Mouse (Mus musculus): ENCODE measurements around the gene Ndufv1. TPM values are rescaled to one million over a fixed set of nuclear protein-coding genes. Genes with fewer than 3 reads are reported as not detected.
"Not testable (repeated sequence)": the region's sequence is repeated elsewhere in the genome, so short reads cannot be mapped to it uniquely, and the experiment has no call there.

Gene Ndufv1
- 174 and 198 TPM in 2 replicates for polyA plus RNA-seq (2014; fragmentation: Nextera tagmentation; extraction: Ambion mirVana)

DNA sequence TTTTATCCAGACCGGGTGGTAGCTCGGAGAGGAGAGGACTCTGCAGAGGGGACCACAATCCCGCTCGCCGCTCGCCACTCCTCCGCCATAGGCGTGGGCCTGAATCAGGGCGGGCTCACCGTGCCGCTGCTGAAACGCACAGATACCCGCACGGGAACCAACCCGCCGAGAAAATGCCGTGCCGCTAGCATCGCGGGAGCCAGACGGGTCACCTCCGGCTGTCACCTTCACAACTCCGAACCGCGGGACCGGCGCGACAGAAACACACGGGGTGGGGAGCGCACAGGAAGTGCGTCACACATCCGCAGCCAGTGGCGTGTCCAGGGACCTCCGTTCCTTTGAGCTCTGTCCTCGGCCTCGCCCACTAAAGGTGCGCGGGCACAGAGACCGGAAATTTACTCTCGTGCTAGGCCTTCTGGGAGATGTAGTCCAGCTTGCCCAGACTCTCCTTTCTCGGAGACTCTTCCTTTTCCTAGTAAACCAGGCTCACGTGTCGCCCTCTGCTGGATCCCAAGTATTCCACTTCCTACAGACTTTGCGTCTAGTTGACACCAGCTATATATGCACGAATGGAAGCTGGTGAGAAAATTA is at the start of gene Ndufv1:
Ndufv1 (minus strand) TSS at position 375 of the 591 bp plus-strand sequence.
- H3K4me2 ChIP-seq (ENCODE audit: low read depth, low read length, severe bottlenecking) = peak within 1 kb of the TSS; percentile 65
- H3K36me3 ChIP-seq (ENCODE audit: control insufficient read depth, insufficient read depth, low read length) = no peaks in the 10 kb centered on the region; the same call in 1 of the 2 replicates
- H3K27ac ChIP-seq (ENCODE audit: low read depth, low read length) = no peak within 1 kb of the TSS
- ATAC-seq (replicated peaks; ENCODE audit: low FRiP score) (peak; percentile 99), DNase-seq (ENCODE audit: low spot score) (peak; percentile 98)
- no peaks in the 10 kb centered on the region for H3K27me3 ChIP-seq (ENCODE audit: control insufficient read depth, insufficient read depth, low read length)
- H3K4me1 ChIP-seq (replicated peaks; ENCODE audit: control insufficient read depth, insufficient read depth, low read length) = peaks cover 5% of the 10 kb centered on the region; the same call in 1 of the 2 replicates
- peak within 1 kb of the TSS; percentile 64 for H3K9ac ChIP-seq (ENCODE audit: low read length)
- WGBS = under 1% methylated on average over 45 of the region's 45 CpGs
- peak within 1 kb of the TSS; percentile 76 for H3K4me3 ChIP-seq (ENCODE audit: low read depth, low read length)
- H3K9me3 ChIP-seq (ENCODE audit: control insufficient read depth, low read length) = no peaks in the 10 kb centered on the region

DNA sequence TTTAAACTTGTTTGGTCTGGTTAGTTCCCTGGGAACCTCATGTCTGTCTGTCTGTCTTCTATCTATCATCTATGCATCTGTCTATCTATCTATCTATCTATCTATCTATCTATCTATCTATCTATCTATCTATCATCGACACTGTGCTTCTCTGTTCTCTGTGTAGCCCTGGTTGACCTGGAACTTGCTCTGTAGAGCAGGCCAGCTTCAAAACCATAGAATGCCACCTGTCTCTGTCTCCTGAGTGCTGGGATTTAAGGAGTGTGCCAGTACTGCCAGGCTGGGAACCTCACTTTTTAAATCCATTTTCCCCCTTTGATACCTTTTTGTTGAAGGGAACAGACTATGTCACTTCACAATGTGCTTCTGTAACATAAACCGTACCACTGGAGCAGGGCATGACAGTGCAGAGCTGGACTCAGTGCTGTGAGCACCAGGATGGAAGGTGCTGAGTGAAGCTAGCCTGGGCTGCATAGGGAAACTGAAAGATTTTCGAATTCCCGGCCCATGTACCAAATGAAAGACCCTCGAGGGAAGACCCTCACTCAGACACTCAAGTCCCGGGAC is 48.4 kb upstream of the Ndufv1 start:
- no peak overlapping the region for H3K4me2 ChIP-seq (ENCODE audit: low read depth, low read length, severe bottlenecking)
- H3K9me3 ChIP-seq (ENCODE audit: control insufficient read depth, low read length) = no peaks in the 10 kb centered on the region
- no peaks in the 10 kb centered on the region for H3K36me3 ChIP-seq (ENCODE audit: control insufficient read depth, insufficient read depth, low read length)
- no peak overlapping the region for H3K27ac ChIP-seq (ENCODE audit: low read depth, low read length)
- ATAC-seq (replicated peaks; ENCODE audit: low FRiP score) (no peak), DNase-seq (ENCODE audit: low spot score) (no peak)
- no peak overlapping the region for H3K4me3 ChIP-seq (ENCODE audit: low read depth, low read length)
- no peaks in the 10 kb centered on the region for H3K4me1 ChIP-seq (replicated peaks; ENCODE audit: control insufficient read depth, insufficient read depth, low read length)
- no peaks in the 10 kb centered on the region for H3K27me3 ChIP-seq (ENCODE audit: control insufficient read depth, insufficient read depth, low read length)
- H3K9ac ChIP-seq (ENCODE audit: low read length) = no peak overlapping the region
- WGBS = 97% methylated on average over 6 of the region's 6 CpGs

DNA sequence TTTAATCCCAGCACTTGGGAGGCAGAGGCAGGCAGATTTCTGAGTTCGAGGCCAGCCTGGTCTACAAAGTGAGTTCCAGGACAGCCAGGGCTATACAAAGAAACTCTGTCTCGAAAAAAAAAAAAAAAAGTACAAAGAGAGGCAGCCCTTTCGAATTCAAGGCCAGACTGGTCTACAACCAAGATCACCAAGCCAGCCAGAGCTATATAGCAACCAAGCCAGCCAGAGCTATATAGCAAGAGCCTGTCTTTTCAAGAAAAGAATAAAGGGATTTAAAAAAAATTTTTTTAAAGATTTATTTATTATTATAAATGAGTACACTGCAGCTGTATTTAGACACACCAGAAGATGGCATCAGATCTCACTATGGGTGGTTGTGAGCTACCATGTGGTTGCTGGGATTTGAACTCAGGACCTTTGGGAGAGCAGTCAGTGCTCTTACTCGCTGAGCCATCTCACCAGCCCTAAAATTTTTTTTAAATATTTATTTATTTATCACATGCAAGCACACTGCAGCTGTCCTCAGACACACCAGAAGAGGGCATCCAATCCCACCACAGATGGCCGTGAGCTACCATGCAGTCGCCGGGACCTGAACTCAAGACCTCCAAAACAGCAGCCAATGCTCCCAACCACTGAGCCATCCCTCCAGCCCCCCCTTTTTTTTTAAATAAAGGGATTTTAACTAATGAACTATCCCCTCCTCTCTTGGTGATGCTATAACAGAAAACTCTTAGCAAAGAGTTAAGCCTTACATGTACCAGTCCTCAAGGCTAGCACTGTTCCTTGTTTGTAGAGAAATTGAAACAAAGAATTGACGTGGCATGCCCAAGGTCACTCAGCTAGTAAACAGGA is 47.7 kb upstream of the Ndufv1 start:
- not testable (repeated sequence) for DNase-seq (ENCODE audit: low spot score); H3K9ac ChIP-seq (ENCODE audit: low read length); H3K27me3 ChIP-seq (ENCODE audit: control insufficient read depth, insufficient read depth, low read length); H3K4me1 ChIP-seq (replicated peaks; ENCODE audit: control insufficient read depth, insufficient read depth, low read length); H3K4me2 ChIP-seq (ENCODE audit: low read depth, low read length, severe bottlenecking); H3K27ac ChIP-seq (ENCODE audit: low read depth, low read length); ATAC-seq (replicated peaks; ENCODE audit: low FRiP score); H3K4me3 ChIP-seq (ENCODE audit: low read depth, low read length); H3K36me3 ChIP-seq (ENCODE audit: control insufficient read depth, insufficient read depth, low read length); H3K9me3 ChIP-seq (ENCODE audit: control insufficient read depth, low read length)
- 93% methylated on average over 8 of the region's 8 CpGs for WGBS

DNA sequence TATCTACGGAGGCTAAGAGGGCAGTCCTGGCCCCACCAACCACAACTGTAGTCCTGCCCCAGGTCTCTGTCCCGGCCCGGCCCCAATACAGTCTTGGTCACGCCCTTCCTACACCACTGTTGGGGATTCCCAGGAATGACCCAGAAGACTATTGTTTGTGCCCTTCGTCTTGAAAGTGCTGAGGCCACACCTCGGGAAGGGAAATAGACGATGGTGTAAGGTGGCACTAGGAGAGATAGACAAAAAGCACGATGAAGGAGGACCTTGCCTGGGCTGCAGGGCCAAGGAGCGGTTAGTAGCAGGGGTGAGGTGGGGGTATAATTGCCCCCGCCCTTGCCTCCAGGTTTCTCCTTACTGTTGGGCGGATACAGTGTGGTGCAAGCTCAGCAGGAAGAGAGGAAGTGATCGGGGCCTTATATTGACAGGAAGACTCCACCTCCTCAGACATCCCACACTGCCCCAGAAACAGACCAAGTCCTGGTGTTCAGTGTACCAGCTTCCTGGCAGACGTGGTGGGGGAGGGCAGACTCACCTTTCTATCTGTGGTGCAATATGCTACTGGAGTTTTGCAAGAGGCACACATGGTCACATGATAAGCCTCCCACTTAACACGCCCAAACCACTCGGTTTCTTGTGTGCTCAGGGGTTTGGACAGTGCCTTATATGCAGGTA is 46.6 kb upstream of the Ndufv1 start, which contains the start of gene Gstp3:
Gstp3 (minus strand) TSS at position 501 of the 672 bp plus-strand sequence.
- Histone ChIP-seq H3K4me3 (ENCODE audit: low read depth, low read length) (no peak within 1 kb of the TSS), H3K9me3 (ENCODE audit: control insufficient read depth, low read length) (no peaks in the 10 kb centered on the region), H3K4me2 (ENCODE audit: low read depth, low read length, severe bottlenecking) (no peak within 1 kb of the TSS), H3K27ac (ENCODE audit: low read depth, low read length) (no peak within 1 kb of the TSS), H3K9ac (ENCODE audit: low read length) (no peak within 1 kb of the TSS), H3K27me3 (ENCODE audit: control insufficient read depth, insufficient read depth, low read length) (no peaks in the 10 kb centered on the region), H3K36me3 (ENCODE audit: control insufficient read depth, insufficient read depth, low read length) (no peaks in the 10 kb centered on the region), H3K4me1 (replicated peaks; ENCODE audit: control insufficient read depth, insufficient read depth, low read length) (no peaks in the 10 kb centered on the region)
- DNase-seq (ENCODE audit: low spot score) (no peak), ATAC-seq (replicated peaks; ENCODE audit: low FRiP score) (no peak)
- 88% methylated on average over 15 of the region's 15 CpGs for WGBS

DNA sequence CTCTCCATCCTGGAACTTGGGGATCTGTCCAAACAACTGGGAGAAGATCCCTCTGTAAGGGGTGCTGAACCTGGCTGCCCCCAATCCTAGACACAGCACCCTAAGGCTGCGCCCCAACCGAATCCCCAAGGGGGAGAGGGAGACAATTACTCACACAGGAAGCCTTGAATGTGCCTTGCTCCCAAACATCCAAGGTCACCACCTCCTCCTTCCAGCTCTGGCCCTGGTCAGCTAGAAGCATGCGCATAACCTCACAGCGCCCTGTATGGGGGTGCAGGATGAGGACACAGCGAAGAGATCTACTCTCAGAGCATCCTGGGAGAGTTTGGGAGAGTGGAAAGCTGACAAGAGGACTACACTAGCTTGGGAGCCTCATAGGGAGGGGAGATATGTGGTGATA is 46.0 kb upstream of the Ndufv1 start:
- Histone ChIP-seq H3K4me2 (ENCODE audit: low read depth, low read length, severe bottlenecking) (no peak overlapping the region), H3K27me3 (ENCODE audit: control insufficient read depth, insufficient read depth, low read length) (no peaks in the 10 kb centered on the region), H3K9ac (ENCODE audit: low read length) (no peak overlapping the region), H3K4me1 (replicated peaks; ENCODE audit: control insufficient read depth, insufficient read depth, low read length) (no peaks in the 10 kb centered on the region), H3K9me3 (ENCODE audit: control insufficient read depth, low read length) (no peaks in the 10 kb centered on the region), H3K36me3 (ENCODE audit: control insufficient read depth, insufficient read depth, low read length) (no peaks in the 10 kb centered on the region), H3K27ac (ENCODE audit: low read depth, low read length) (no peak overlapping the region), H3K4me3 (ENCODE audit: low read depth, low read length) (no peak overlapping the region)
- no peak for ATAC-seq (replicated peaks; ENCODE audit: low FRiP score)
- no peak for DNase-seq (ENCODE audit: low spot score)
- WGBS = 88% methylated on average over 5 of the region's 5 CpGs

DNA sequence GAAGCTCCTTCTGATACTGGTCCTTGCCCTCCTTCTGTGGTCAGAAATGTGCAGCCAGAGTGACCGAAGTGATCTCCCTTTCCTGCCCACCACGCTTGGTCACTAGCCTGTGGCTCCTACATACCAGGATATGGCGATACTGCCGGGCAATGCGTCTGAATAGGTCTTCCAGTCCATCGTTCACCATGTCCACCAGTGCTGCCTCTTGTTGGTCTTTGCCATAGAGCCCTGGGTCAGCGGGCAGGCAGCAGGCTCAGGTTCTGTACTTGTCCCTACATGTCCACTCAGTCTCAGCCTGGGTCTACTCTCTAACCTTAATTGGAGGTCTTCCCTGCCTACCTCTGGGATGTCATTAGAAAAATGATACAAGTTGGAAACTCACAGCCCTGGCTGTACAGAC is 45.4 kb upstream of the Ndufv1 start:
- H3K9ac ChIP-seq (ENCODE audit: low read length) = no peak overlapping the region
- no peak for ATAC-seq (replicated peaks; ENCODE audit: low FRiP score)

DNA sequence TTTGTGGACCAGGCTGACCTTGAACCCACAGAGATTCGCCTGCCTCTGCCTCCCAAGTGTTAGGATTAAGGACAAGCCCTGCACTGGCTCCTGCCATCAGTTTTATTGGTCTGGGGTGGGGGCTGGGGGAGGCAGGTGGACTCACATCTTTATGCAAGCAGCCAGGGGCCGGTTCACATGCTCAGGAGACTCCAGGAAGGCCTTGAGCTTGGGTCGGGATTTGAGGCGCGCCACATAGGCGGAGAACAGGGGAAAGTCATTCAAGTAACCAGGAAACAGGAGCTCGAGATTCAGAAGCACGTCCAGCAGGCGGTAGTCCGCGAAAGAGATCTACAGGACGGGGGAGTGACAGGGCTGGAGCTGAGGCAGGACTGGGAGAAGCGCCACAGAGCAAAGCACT is 44.8 kb upstream of the Ndufv1 start:
- DNase-seq (ENCODE audit: low spot score) = no peak
- no peak overlapping the region for H3K4me3 ChIP-seq (ENCODE audit: low read depth, low read length)
- H3K4me1 ChIP-seq (replicated peaks; ENCODE audit: control insufficient read depth, insufficient read depth, low read length) = no peaks in the 10 kb centered on the region
- WGBS = 87% methylated on average over 13 of the region's 13 CpGs
- no peak for ATAC-seq (replicated peaks; ENCODE audit: low FRiP score)
- no peaks in the 10 kb centered on the region for H3K27me3 ChIP-seq (ENCODE audit: control insufficient read depth, insufficient read depth, low read length)
- no peak overlapping the region for H3K9ac ChIP-seq (ENCODE audit: low read length)
- no peaks in the 10 kb centered on the region for H3K36me3 ChIP-seq (ENCODE audit: control insufficient read depth, insufficient read depth, low read length)
- no peak overlapping the region for H3K4me2 ChIP-seq (ENCODE audit: low read depth, low read length, severe bottlenecking)
- H3K27ac ChIP-seq (ENCODE audit: low read depth, low read length) = no peak overlapping the region
- H3K9me3 ChIP-seq (ENCODE audit: control insufficient read depth, low read length) = no peaks in the 10 kb centered on the region

More for the DNA sequence above, 45.4 kb upstream of the Ndufv1 start:
- H3K9me3 ChIP-seq (ENCODE audit: control insufficient read depth, low read length) = no peaks in the 10 kb centered on the region
- H3K4me2 ChIP-seq (ENCODE audit: low read depth, low read length, severe bottlenecking) = no peak overlapping the region
- H3K27ac ChIP-seq (ENCODE audit: low read depth, low read length) = no peak overlapping the region
- no peak overlapping the region for H3K4me3 ChIP-seq (ENCODE audit: low read depth, low read length)
- DNase-seq (ENCODE audit: low spot score) = no peak
- WGBS = 91% methylated on average over 7 of the region's 7 CpGs
- no peaks in the 10 kb centered on the region for H3K36me3 ChIP-seq (ENCODE audit: control insufficient read depth, insufficient read depth, low read length)
- H3K4me1 ChIP-seq (replicated peaks; ENCODE audit: control insufficient read depth, insufficient read depth, low read length) = no peaks in the 10 kb centered on the region
- H3K27me3 ChIP-seq (ENCODE audit: control insufficient read depth, insufficient read depth, low read length) = no peaks in the 10 kb centered on the region

DNA sequence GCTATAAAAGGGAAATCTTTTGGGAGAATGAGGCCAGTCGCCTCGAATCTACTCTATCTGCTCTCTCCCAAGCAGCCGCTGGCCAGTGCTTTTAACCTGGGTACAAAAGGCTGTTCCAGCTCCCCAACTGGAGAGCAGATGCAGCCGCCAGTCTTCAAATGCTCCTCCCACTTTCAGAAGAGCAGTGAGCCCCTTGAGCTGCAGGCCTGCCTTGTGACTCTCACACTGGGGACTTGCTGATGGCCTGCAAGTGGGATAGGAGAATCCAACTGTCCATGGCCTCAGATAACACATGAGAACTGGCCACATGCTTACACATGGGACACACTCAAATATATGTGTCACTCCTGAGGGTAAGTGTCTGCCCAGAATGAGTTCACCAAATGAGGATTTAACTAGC is 44.1 kb upstream of the Ndufv1 start:
- Histone ChIP-seq H3K9me3 (ENCODE audit: control insufficient read depth, low read length) (no peaks in the 10 kb centered on the region), H3K4me2 (ENCODE audit: low read depth, low read length, severe bottlenecking) (no peak overlapping the region), H3K4me1 (replicated peaks; ENCODE audit: control insufficient read depth, insufficient read depth, low read length) (no peaks in the 10 kb centered on the region), H3K36me3 (ENCODE audit: control insufficient read depth, insufficient read depth, low read length) (no peaks in the 10 kb centered on the region), H3K27ac (ENCODE audit: low read depth, low read length) (no peak overlapping the region), H3K4me3 (ENCODE audit: low read depth, low read length) (no peak overlapping the region), H3K9ac (ENCODE audit: low read length) (no peak overlapping the region), H3K27me3 (ENCODE audit: control insufficient read depth, insufficient read depth, low read length) (no peaks in the 10 kb centered on the region)
- ATAC-seq (replicated peaks; ENCODE audit: low FRiP score) = no peak
- 41% methylated on average over 4 of the region's 4 CpGs for WGBS
- DNase-seq (ENCODE audit: low spot score) = no peak
